Comparison of ENCODE assay signal across 8 mouse cellular contexts in genomic region chr1:91539704-91540270, GRCm38 (mm10). TPM values are rescaled to one million over a fixed set of nuclear protein-coding genes. Genes with fewer than 3 reads are reported as not detected.
DNase-seq lines count a peak whose midpoint lies in the region; ATAC-seq and TF ChIP-seq lines count a peak whose summit lies in the region.

No protein-coding gene starts in this region.

- DNase-seq in left cerebral cortex, postnatal 36 days (ENCODE audit: low spot score in 2 of 2), result peak; percentile 17 to 20
- no peak for DNase-seq in left cerebral cortex, adult 11 months (ENCODE audit: low spot score)
- peak; percentile 30 to 48 for DNase-seq in cerebellum, adult 18-20 months
- peak; percentile 33 for DNase-seq in gastrocnemius, postnatal 10 days
- DNase-seq in kidney, adult 2 months, result no peak
- peak; percentile 41 to 53 for DNase-seq in right cerebral cortex, postnatal 10 days (ENCODE audit: low spot score in 2 of 2)
- DNase-seq in embryo, embryonic 10.5 days (ENCODE audit: low spot score), result no peak

- H3K27me3 ChIP-seq in kidney, adult 2 months (replicated peaks; ENCODE audit: control insufficient read depth, insufficient read depth, low read length), result no peaks in the 10 kb centered on the region
- H3K27me3 ChIP-seq in lung, embryonic 15.5 days, result peaks cover 16% of the 10 kb centered on the region

- H3K36me3 ChIP-seq in kidney, adult 2 months (ENCODE audit: control insufficient read depth, insufficient read depth, low read length), result no peaks in the 10 kb centered on the region
- H3K36me3 ChIP-seq in lung, embryonic 15.5 days, result no peaks in the 10 kb centered on the region

- no peak for TF ChIP-seq POLR2A in kidney, adult 2 months (IDR thresholded peaks at IDR 0.05; ENCODE audit: low read depth, low read length)

- no peak for TF ChIP-seq CTCF in kidney, adult 2 months (conservative IDR thresholded peaks at IDR 0.05; ENCODE audit: insufficient read depth, insufficient read length, low read depth, low read length)

- H3K4me1 ChIP-seq in kidney, adult 2 months (ENCODE audit: control insufficient read depth, insufficient read depth, low read length), result peaks cover 8% of the 10 kb centered on the region; the same call in 1 of the 2 replicates
- H3K4me1 ChIP-seq in lung, embryonic 15.5 days, result peaks cover 20% of the 10 kb centered on the region

- peak overlapping the region; percentile 28 for H3K9ac ChIP-seq in lung, embryonic 15.5 days

- intact Hi-C loops in left cerebral cortex, postnatal 36 days (cut with DNase I), result loop anchor here (10.0 kb wide), 1 partner anchor 335 kb away; no protein-coding TSS in a partner anchor

- H3K4me2 ChIP-seq in lung, embryonic 15.5 days, result peak overlapping the region; percentile 94

- peak; percentile 21; the same call in 1 of the 2 replicates for ATAC-seq in lung, embryonic 15.5 days (ENCODE audit: borderline replicate concordance, extremely low read depth, low FRiP score, low TSS enrichment)

- H3K4me3 ChIP-seq in kidney, adult 2 months (ENCODE audit: insufficient read depth, low read depth, low read length), result peak overlapping the region; percentile 78
- peak overlapping the region; percentile 80 for H3K4me3 ChIP-seq in lung, embryonic 15.5 days

- WGBS in kidney, adult 2 months, result 4% methylated on average over 22 of the region's 22 CpGs
- WGBS in lung, embryonic 15.5 days, result 2% methylated on average over 22 of the region's 22 CpGs

- peak overlapping the region; percentile 19; the same call in 1 of the 2 replicates for H3K27ac ChIP-seq in kidney, adult 2 months (ENCODE audit: insufficient read depth, low read depth, low read length)
- no peak overlapping the region for H3K27ac ChIP-seq in lung, embryonic 15.5 days

- H3K9me3 ChIP-seq in lung, embryonic 15.5 days, result no peaks in the 10 kb centered on the region

RNA-seq across cellular contexts. Expression of gene Asb1, which starts 0.6 kb away (rescaled TPM):
- 10 to 100 TPM; 35.3 to 42.9 TPM for total RNA-seq in left cerebral cortex, postnatal 36 days (2021)
- total RNA-seq in gastrocnemius, postnatal 10 days (2021), result 10 to 100 TPM; 13.2 to 15.6 TPM
- polyA plus RNA-seq in kidney, adult 2 months (2012; rRNA removed), result 7.3 and 7.6 TPM in 2 replicates
- polyA plus RNA-seq in lung, embryonic 15.5 days (2015; fragmentation: Nextera tagmentation; extraction: Ambion mirVana), result 5.9 and 6.2 TPM in 2 replicates

RNA-seq across cellular contexts. Expression of gene Traf3ip1, which starts 45.3 kb away (rescaled TPM):
- 10 to 100 TPM; 14.0 to 16.1 TPM for total RNA-seq in left cerebral cortex, postnatal 36 days (2021)
- total RNA-seq in gastrocnemius, postnatal 10 days (2021), result 1 to 10 TPM; 3.4 to 3.8 TPM
- 9.8 and 11.2 TPM in 2 replicates for polyA plus RNA-seq in kidney, adult 2 months (2012; rRNA removed)
- 11.0 and 11.5 TPM in 2 replicates for polyA plus RNA-seq in lung, embryonic 15.5 days (2015; fragmentation: Nextera tagmentation; extraction: Ambion mirVana)

Comparison
In these comparisons a context has a peak if more than half of its experiments do, and no peak if none do; other contexts are left out.
1. DNase-seq: peak in left cerebral cortex, postnatal 36 days (2 of 2), cerebellum, adult 18-20 months (2 of 2), gastrocnemius, postnatal 10 days (single experiment) and right cerebral cortex, postnatal 10 days (2 of 2); none in left cerebral cortex, adult 11 months (single experiment), kidney, adult 2 months (single experiment) and embryo, embryonic 10.5 days (single experiment).